Mouse (Mus musculus): ENCODE measurements around the gene Usp49. TPM values are rescaled to one million over a fixed set of nuclear protein-coding genes. Genes with fewer than 3 reads are reported as not detected.
"Not testable (repeated sequence)": the region's sequence is repeated elsewhere in the genome, so short reads cannot be mapped to it uniquely, and the experiment has no call there.

Usp49 gene
- polyA plus RNA-seq, 1 experiment, result 4.6 TPM

- Histone ChIP-seq H3K4me1 (ENCODE audit: control insufficient read depth, insufficient read depth, insufficient read length) (peaks cover 4% of the 10 kb centered on the region; the same call in 1 of the 2 replicates), H3K4me3 (ENCODE audit: extremely low read depth, insufficient read depth, insufficient read length) (no peak overlapping the region), H3K27me3 (ENCODE audit: control insufficient read depth, insufficient read depth, low read length) (no peaks in the 10 kb centered on the region), H3K36me3 (ENCODE audit: control insufficient read depth, insufficient read depth, low read length) (peaks cover 4% of the 10 kb centered on the region), H3K27ac (ENCODE audit: insufficient read depth, low read length) (no peak overlapping the region)
- 84% methylated on average over 4 of the region's 4 CpGs for WGBS
- no peak for DNase-seq (ENCODE audit: low read depth in 1 of 2, low spot score in 2 of 2)
- TF ChIP-seq CTCF (IDR thresholded peaks at IDR 0.05; ENCODE audit: extremely low read depth, insufficient read depth, insufficient read length, insufficient replicate concordance), result no peak
- no peak for TF ChIP-seq POLR2A (IDR thresholded peaks at IDR 0.05; ENCODE audit: low read depth, low read length)
Observed at GRCm38 (mm10) chr17:47616652-47617051, 13.8 kb upstream of the Usp49 start.

GRCm38 (mm10) chr17:47617605-47618307, 12.7 kb upstream of the Usp49 start:
- no peaks in the 10 kb centered on the region for H3K4me1 ChIP-seq (ENCODE audit: control insufficient read depth, insufficient read depth, insufficient read length)
- TF ChIP-seq POLR2A (IDR thresholded peaks at IDR 0.05; ENCODE audit: low read depth, low read length) (no peak), CTCF (IDR thresholded peaks at IDR 0.05; ENCODE audit: extremely low read depth, insufficient read depth, insufficient read length, insufficient replicate concordance) (no peak)
- 87% methylated on average over 9 of the region's 9 CpGs for WGBS
- no peak overlapping the region for H3K4me3 ChIP-seq (ENCODE audit: extremely low read depth, insufficient read depth, insufficient read length)
- H3K27me3 ChIP-seq (ENCODE audit: control insufficient read depth, insufficient read depth, low read length), result no peaks in the 10 kb centered on the region
- 0 out of 2 replicates have a peak overlapping the region, but pooled peaks have one; percentile 7 for H3K27ac ChIP-seq (ENCODE audit: insufficient read depth, low read length)
- peaks cover 4% of the 10 kb centered on the region for H3K36me3 ChIP-seq (ENCODE audit: control insufficient read depth, insufficient read depth, low read length)
- DNase-seq (ENCODE audit: low read depth in 1 of 2, low spot score in 2 of 2), result no peak

- Histone ChIP-seq H3K27ac (ENCODE audit: insufficient read depth, low read length) (no peak overlapping the region), H3K4me3 (ENCODE audit: extremely low read depth, insufficient read depth, insufficient read length) (no peak overlapping the region), H3K4me1 (ENCODE audit: control insufficient read depth, insufficient read depth, insufficient read length) (no peaks in the 10 kb centered on the region), H3K36me3 (ENCODE audit: control insufficient read depth, insufficient read depth, low read length) (peaks cover 10% of the 10 kb centered on the region), H3K27me3 (ENCODE audit: control insufficient read depth, insufficient read depth, low read length) (no peaks in the 10 kb centered on the region)
- DNase-seq (ENCODE audit: low read depth in 1 of 2, low spot score in 2 of 2), result no peak
- TF ChIP-seq POLR2A (IDR thresholded peaks at IDR 0.05; ENCODE audit: low read depth, low read length) (no peak), CTCF (IDR thresholded peaks at IDR 0.05; ENCODE audit: extremely low read depth, insufficient read depth, insufficient read length, insufficient replicate concordance) (no peak)
- 94% methylated on average over 13 of the region's 13 CpGs for WGBS
Observed at GRCm38 (mm10) chr17:47618556-47619311, 11.8 kb upstream of the Usp49 start.

- Histone ChIP-seq H3K27ac (ENCODE audit: insufficient read depth, low read length) (no peak overlapping the region), H3K4me3 (ENCODE audit: extremely low read depth, insufficient read depth, insufficient read length) (no peak overlapping the region), H3K27me3 (ENCODE audit: control insufficient read depth, insufficient read depth, low read length) (no peaks in the 10 kb centered on the region), H3K36me3 (ENCODE audit: control insufficient read depth, insufficient read depth, low read length) (peaks cover 14% of the 10 kb centered on the region), H3K4me1 (ENCODE audit: control insufficient read depth, insufficient read depth, insufficient read length) (no peaks in the 10 kb centered on the region)
- no peak for TF ChIP-seq POLR2A (IDR thresholded peaks at IDR 0.05; ENCODE audit: low read depth, low read length)
- no peak for TF ChIP-seq CTCF (IDR thresholded peaks at IDR 0.05; ENCODE audit: extremely low read depth, insufficient read depth, insufficient read length, insufficient replicate concordance)
- WGBS, result 96% methylated on average over 14 of the region's 14 CpGs
- no peak for DNase-seq (ENCODE audit: low read depth in 1 of 2, low spot score in 2 of 2)
Observed at GRCm38 (mm10) chr17:47622912-47623554, 7.5 kb upstream of the Usp49 start.

DNA sequence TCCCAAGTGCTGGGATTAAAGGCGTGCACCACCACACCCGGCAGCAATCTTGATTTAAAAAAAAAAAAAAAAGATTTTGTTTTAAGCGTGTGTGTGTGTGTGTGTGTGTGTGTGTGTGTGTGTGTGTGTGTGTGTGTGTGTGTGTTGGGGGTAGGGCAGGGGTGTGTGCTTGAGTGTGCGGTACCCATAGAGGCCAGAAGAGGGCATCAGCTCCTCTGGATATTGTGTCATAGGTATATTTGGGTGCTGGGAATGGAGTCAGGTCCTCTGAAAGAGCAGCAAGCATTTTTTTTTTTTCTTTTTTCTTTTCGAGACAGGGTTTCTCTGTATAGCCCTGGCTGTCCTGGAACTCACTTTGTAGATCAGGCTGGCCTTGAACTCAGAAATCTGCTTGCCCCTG, 5.9 kb upstream of the Usp49 start:
- not testable (repeated sequence) for H3K27me3 ChIP-seq (ENCODE audit: control insufficient read depth, insufficient read depth, low read length); H3K27ac ChIP-seq (ENCODE audit: insufficient read depth, low read length); H3K4me1 ChIP-seq (ENCODE audit: control insufficient read depth, insufficient read depth, insufficient read length); H3K4me3 ChIP-seq (ENCODE audit: extremely low read depth, insufficient read depth, insufficient read length); DNase-seq (ENCODE audit: low read depth in 1 of 2, low spot score in 2 of 2)
- 94% methylated on average over 5 of the region's 5 CpGs for WGBS
- H3K36me3 ChIP-seq (ENCODE audit: control insufficient read depth, insufficient read depth, low read length), result peaks cover 11% of the 10 kb centered on the region

- H3K27ac ChIP-seq (ENCODE audit: insufficient read depth, low read length), result no peak overlapping the region
- no peaks in the 10 kb centered on the region for H3K27me3 ChIP-seq (ENCODE audit: control insufficient read depth, insufficient read depth, low read length)
- DNase-seq (ENCODE audit: low read depth in 1 of 2, low spot score in 2 of 2), result no peak
- WGBS, result 96% methylated on average over 2 of the region's 2 CpGs
- peaks cover 10% of the 10 kb centered on the region for H3K36me3 ChIP-seq (ENCODE audit: control insufficient read depth, insufficient read depth, low read length)
- TF ChIP-seq CTCF (IDR thresholded peaks at IDR 0.05; ENCODE audit: extremely low read depth, insufficient read depth, insufficient read length, insufficient replicate concordance) (no peak), POLR2A (IDR thresholded peaks at IDR 0.05; ENCODE audit: low read depth, low read length) (no peak)
- H3K4me3 ChIP-seq (ENCODE audit: extremely low read depth, insufficient read depth, insufficient read length), result no peak overlapping the region
- no peaks in the 10 kb centered on the region for H3K4me1 ChIP-seq (ENCODE audit: control insufficient read depth, insufficient read depth, insufficient read length)
Observed at GRCm38 (mm10) chr17:47625088-47625487, 5.4 kb upstream of the Usp49 start.

All from spleen, adult 2 months (tissue).